Mouse (Mus musculus) limb, embryonic 13.5 days (tissue): Measurements from ENCODE around the gene Hmgcs1. TPM values are rescaled to one million over a fixed set of nuclear protein-coding genes. Genes with fewer than 3 reads are reported as not detected.
"Not testable (repeated sequence)": the region's sequence is repeated elsewhere in the genome, so short reads cannot be mapped to it uniquely, and the experiment has no call there.

Experiments used
- ATAC-seq: fragments of 200-750 bp; cut with Nextera tagmentation; 2 replicates; pipeline ENCODE4 v1.8.0; 2017; ENCODE audit warnings: low read depth, moderate number of reproducible peaks, moderate TSS enrichment; ENCODE audit not compliant: low FRiP score
- H3K27ac ChIP-seq: fragments of 300-500 bp; sonication (generic); 2 replicates; pipeline ENCODE4 v1.5.1; 2015; ENCODE audit warnings: inconsistent platforms, mild to moderate bottlenecking, moderate library complexity
- H3K27me3 ChIP-seq: fragments of 300-500 bp; sonication (generic); 2 replicates; pipeline ENCODE4 v1.6.1; 2015; ENCODE audit warnings: mild to moderate bottlenecking, inconsistent platforms
- H3K36me3 ChIP-seq: fragments of 300-500 bp; sonication (generic); 2 replicates; pipeline ENCODE4 v1.6.1; 2015; ENCODE audit warnings: inconsistent platforms, mild to moderate bottlenecking, moderate library complexity
- H3K4me1 ChIP-seq: fragments of 300-500 bp; sonication (generic); 2 replicates; pipeline ENCODE4 v1.6.1; 2015; ENCODE audit warnings: inconsistent platforms
- H3K4me2 ChIP-seq: fragments of 300-500 bp; sonication (generic); replicated peaks from 2 replicates; pipeline ENCODE4 v1.6.1; 2015; ENCODE audit warnings: inconsistent platforms, mild to moderate bottlenecking, moderate library complexity
- H3K4me3 ChIP-seq: fragments of 300-500 bp; sonication (generic); 2 replicates; pipeline ENCODE4 v1.5.1; 2015; ENCODE audit warnings: moderate library complexity, mild to moderate bottlenecking, inconsistent platforms
- H3K9ac ChIP-seq: fragments of 300-500 bp; sonication (generic); 2 replicates; pipeline ENCODE4 v1.6.1; 2015; ENCODE audit warnings: mild to moderate bottlenecking, inconsistent platforms
- H3K9me3 ChIP-seq: fragments of 300-500 bp; sonication (generic); 2 replicates; pipeline ENCODE4 v1.6.1; 2016; ENCODE audit warnings: inconsistent platforms
- WGBS: fragments of 180-500 bp; shearing (Covaris S2); methylation state at CpG from one replicate; pipeline ENCODE4 v1.1.7; 2015; 5-methylcytosine and 5-hydroxymethylcytosine counted together
- polyA plus RNA-seq: library from polyadenylated mRNA; unstranded; fragments of >200 nt; fragmentation: Nextera tagmentation; extraction: Ambion mirVana; gene quantifications from 2 replicates; pipeline ENCODE4 v1.2.1, GENCODE M21; 2015

Hmgcs1 gene
- polyA plus RNA-seq, 1 experiment from 2014 or later = 148 TPM

GRCm38 (mm10) chr13:119679721-119680120 lies 10.5 kb upstream of the Hmgcs1 start:
- 49% methylated on average over 2 of the region's 2 CpGs for WGBS
- H3K36me3 ChIP-seq = no peaks in the 10 kb centered on the region
- ATAC-seq = no peak
- no peak overlapping the region for H3K9ac ChIP-seq
- H3K9me3 ChIP-seq = no peaks in the 10 kb centered on the region
- no peak overlapping the region for H3K27ac ChIP-seq
- peaks cover 12% of the 10 kb centered on the region; the same call in 1 of the 2 replicates for H3K4me1 ChIP-seq
- no peak overlapping the region for H3K4me2 ChIP-seq
- no peaks in the 10 kb centered on the region for H3K27me3 ChIP-seq
- no peak overlapping the region for H3K4me3 ChIP-seq

- Histone ChIP-seq H3K4me3 (no peak overlapping the region), H3K27ac (no peak overlapping the region), H3K27me3 (no peaks in the 10 kb centered on the region), H3K36me3 (no peaks in the 10 kb centered on the region), H3K9me3 (no peaks in the 10 kb centered on the region), H3K9ac (no peak overlapping the region), H3K4me1 (peaks cover 12% of the 10 kb centered on the region; the same call in 1 of the 2 replicates), H3K4me2 (no peak overlapping the region)
- WGBS = 72% methylated on average over 3 of the region's 3 CpGs
- ATAC-seq = no peak
Observed at GRCm38 (mm10) chr13:119681161-119681560, 9.0 kb upstream of the Hmgcs1 start.

GRCm38 (mm10) chr13:119684416-119685177 lies 5.6 kb upstream of the Hmgcs1 start:
- H3K27ac ChIP-seq = no peak overlapping the region
- ATAC-seq = no peak
- no peak overlapping the region for H3K4me2 ChIP-seq
- H3K4me1 ChIP-seq = peaks cover 7% of the 10 kb centered on the region; the same call in 1 of the 2 replicates
- no peaks in the 10 kb centered on the region for H3K9me3 ChIP-seq
- no peak overlapping the region for H3K4me3 ChIP-seq
- H3K36me3 ChIP-seq = no peaks in the 10 kb centered on the region
- H3K27me3 ChIP-seq = no peaks in the 10 kb centered on the region
- no peak overlapping the region for H3K9ac ChIP-seq
- 44% methylated on average over 11 of the region's 11 CpGs for WGBS

GRCm38 (mm10) chr13:119689709-119690038 lies 505 bp upstream of the Hmgcs1 start:
- Histone ChIP-seq H3K27me3 (no peaks in the 10 kb centered on the region), H3K4me1 (peaks cover 37% of the 10 kb centered on the region), H3K4me3 (peak overlapping the region; percentile 97), H3K27ac (no peak overlapping the region), H3K9me3 (no peaks in the 10 kb centered on the region), H3K36me3 (0 out of 2 replicates have a peak, but pooled peaks cover 5% of the 10 kb centered on the region), H3K4me2 (peak overlapping the region; percentile 54), H3K9ac (no peak overlapping the region)
- 9% methylated on average over 5 of the region's 5 CpGs for WGBS
- ATAC-seq = no peak

GRCm38 (mm10) chr13:119690876-119691620 lies 869 bp downstream of the Hmgcs1 start:
- 2% methylated on average over 7 of the region's 7 CpGs for WGBS
- H3K36me3 ChIP-seq = 0 out of 2 replicates have a peak, but pooled peaks cover 5% of the 10 kb centered on the region
- peak overlapping the region; percentile 98 for H3K27ac ChIP-seq
- no peak; the same call in 1 of the 2 replicates for ATAC-seq
- no peaks in the 10 kb centered on the region for H3K27me3 ChIP-seq
- peak overlapping the region; percentile 90 for H3K4me2 ChIP-seq
- no peaks in the 10 kb centered on the region for H3K9me3 ChIP-seq
- H3K9ac ChIP-seq = peak overlapping the region; percentile 95
- peak overlapping the region; percentile 97 for H3K4me3 ChIP-seq
- peaks cover 44% of the 10 kb centered on the region for H3K4me1 ChIP-seq

- not testable (repeated sequence) for H3K9ac ChIP-seq, H3K27ac ChIP-seq, H3K9me3 ChIP-seq, ATAC-seq, H3K36me3 ChIP-seq, H3K27me3 ChIP-seq
- peak overlapping the region; percentile 97 for H3K4me3 ChIP-seq
- peak overlapping the region; percentile 90 for H3K4me2 ChIP-seq
- H3K4me1 ChIP-seq = peaks cover 44% of the 10 kb centered on the region
- WGBS = 80% methylated on average over 3 of the region's 3 CpGs
Observed at GRCm38 (mm10) chr13:119691958-119692357, 1.8 kb downstream of the Hmgcs1 start.

- no peaks in the 10 kb centered on the region for H3K9me3 ChIP-seq
- no peak overlapping the region for H3K4me3 ChIP-seq
- WGBS = 59% methylated on average over 4 of the region's 4 CpGs
- ATAC-seq = no peak
- H3K36me3 ChIP-seq = peaks cover 20% of the 10 kb centered on the region
- H3K4me2 ChIP-seq = no peak overlapping the region
- H3K27ac ChIP-seq = no peak overlapping the region
- H3K4me1 ChIP-seq = peaks cover 38% of the 10 kb centered on the region
- H3K27me3 ChIP-seq = no peaks in the 10 kb centered on the region
- H3K9ac ChIP-seq = peak overlapping the region; percentile 31; the same call in 1 of the 2 replicates
Observed at GRCm38 (mm10) chr13:119695676-119696075, 5.5 kb downstream of the Hmgcs1 start.

GRCm38 (mm10) chr13:119696496-119696895 lies 6.3 kb downstream of the Hmgcs1 start:
- Histone ChIP-seq H3K4me1 (peaks cover 34% of the 10 kb centered on the region), H3K9me3 (no peaks in the 10 kb centered on the region), H3K4me3 (no peak overlapping the region), H3K36me3 (peaks cover 25% of the 10 kb centered on the region), H3K27ac (no peak overlapping the region), H3K4me2 (no peak overlapping the region), H3K27me3 (no peaks in the 10 kb centered on the region), H3K9ac (no peak overlapping the region)
- 77% methylated on average over 1 of the region's 1 CpGs for WGBS
- no peak for ATAC-seq

GRCm38 (mm10) chr13:119698436-119698835 lies 8.3 kb downstream of the Hmgcs1 start:
- Histone ChIP-seq H3K36me3 (peaks cover 40% of the 10 kb centered on the region), H3K27me3 (no peaks in the 10 kb centered on the region), H3K4me3 (no peak overlapping the region), H3K27ac (no peak overlapping the region), H3K4me1 (peaks cover 16% of the 10 kb centered on the region), H3K9ac (no peak overlapping the region), H3K9me3 (no peaks in the 10 kb centered on the region), H3K4me2 (no peak overlapping the region)
- no peak for ATAC-seq
- WGBS = 92% methylated on average over 4 of the region's 4 CpGs

- H3K9me3 ChIP-seq = no peaks in the 10 kb centered on the region
- no peak overlapping the region for H3K4me3 ChIP-seq
- WGBS = 92% methylated on average over 7 of the region's 7 CpGs
- no peak overlapping the region for H3K4me2 ChIP-seq
- ATAC-seq = no peak
- no peaks in the 10 kb centered on the region for H3K27me3 ChIP-seq
- no peak overlapping the region for H3K9ac ChIP-seq
- peaks cover 77% of the 10 kb centered on the region for H3K36me3 ChIP-seq
- no peaks in the 10 kb centered on the region for H3K4me1 ChIP-seq
- H3K27ac ChIP-seq = no peak overlapping the region
Observed at GRCm38 (mm10) chr13:119704280-119704679, 14.1 kb downstream of the Hmgcs1 start.

- H3K36me3 ChIP-seq = peaks cover 75% of the 10 kb centered on the region
- not testable (repeated sequence) for H3K27ac ChIP-seq, H3K4me2 ChIP-seq, H3K9ac ChIP-seq, H3K9me3 ChIP-seq, H3K27me3 ChIP-seq, H3K4me1 ChIP-seq, H3K4me3 ChIP-seq
- peak; percentile 51; the same call in 1 of the 2 replicates for ATAC-seq
- 77% methylated on average over 8 of the region's 8 CpGs for WGBS
Observed at GRCm38 (mm10) chr13:119706278-119706880, 16.2 kb downstream of the Hmgcs1 start.

- no peak overlapping the region for H3K4me2 ChIP-seq
- no peak overlapping the region for H3K4me3 ChIP-seq
- no peak overlapping the region for H3K9ac ChIP-seq
- peaks cover 72% of the 10 kb centered on the region for H3K36me3 ChIP-seq
- ATAC-seq = no peak
- no peaks in the 10 kb centered on the region for H3K4me1 ChIP-seq
- no peak overlapping the region; the same call in 1 of the 2 replicates for H3K27ac ChIP-seq
- H3K27me3 ChIP-seq = no peaks in the 10 kb centered on the region
- no peaks in the 10 kb centered on the region for H3K9me3 ChIP-seq
- WGBS = 75% methylated on average over 7 of the region's 7 CpGs
Observed at GRCm38 (mm10) chr13:119706953-119707352, 16.8 kb downstream of the Hmgcs1 start.
